Mouse (Mus musculus) kidney, adult 8-10 months (tissue): ENCODE results near the gene Zfp617.
A peak's percentile ranks its signal among the peaks of the same experiment; 100 is the strongest.
"Not testable (repeated sequence)": the region's sequence is repeated elsewhere in the genome, so short reads cannot be mapped to it uniquely, and the experiment has no call there.

Experiments
- DNase-seq, 2 experiments: peaks; one replicate each; pipeline ENCODE4 v3.0.0; 2022

The Zfp617 gene

GRCm38 (mm10) chr8:71908309-71909261 lies at the start of gene Zfp617, which contains the start of gene Zfp882:
Gene Zfp617, plus strand, starts transcription at chr8:71908635.
Gene Zfp882, plus strand, starts transcription at chr8:71908608.
- DNase-seq: peak; percentile 89 to 92

DNA sequence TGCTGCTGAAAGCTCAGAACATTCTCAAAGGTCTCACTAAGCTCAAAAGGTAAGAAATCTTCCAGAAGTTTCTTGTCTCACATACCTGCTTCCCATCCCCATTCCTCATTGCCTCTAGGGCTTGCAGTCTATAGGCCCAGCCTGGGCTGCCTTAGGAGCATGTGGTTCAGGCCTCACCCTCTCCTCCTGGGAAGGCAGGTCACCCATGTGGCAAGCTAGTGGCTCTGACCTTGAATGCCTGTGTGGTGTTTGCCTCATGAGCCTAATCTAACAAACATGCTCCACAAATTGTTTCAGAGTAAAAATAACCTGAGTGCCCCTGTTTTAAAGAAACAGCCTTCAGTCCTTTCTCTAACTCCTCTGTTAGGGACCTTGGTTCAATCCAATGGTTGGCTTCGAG lies 46.9 kb upstream of the Zfp617 start:
- not testable (repeated sequence) for DNase-seq

DNA sequence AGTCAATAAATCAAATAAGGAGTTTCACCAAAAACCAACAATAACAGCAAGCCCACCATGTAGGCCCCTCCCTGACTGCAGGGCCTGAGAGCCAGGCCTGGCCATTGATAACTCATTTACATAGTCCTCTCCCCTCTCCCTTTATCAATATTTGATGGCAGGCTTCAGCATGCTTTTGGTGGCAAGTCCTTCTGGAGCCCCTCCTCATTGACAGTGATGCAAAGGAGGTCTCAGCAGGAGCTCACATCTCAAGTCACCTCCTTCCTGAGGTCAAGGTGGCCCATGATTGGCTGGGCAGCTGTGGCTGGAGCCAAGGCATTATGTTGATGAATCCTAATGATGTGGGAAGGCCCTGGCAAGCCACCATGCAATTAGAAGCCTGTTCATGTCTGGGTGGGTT lies 46.4 kb upstream of the Zfp617 start:
- not testable (repeated sequence) for DNase-seq

- DNase-seq: peak; percentile 49 to 63
Measured at GRCm38 (mm10) chr8:71881618-71882274, 26.7 kb upstream of the Zfp617 start, which contains the start of gene Zfp709. Gene Zfp709, plus strand, starts transcription at chr8:71882019.

- not testable (repeated sequence) for DNase-seq
Measured at GRCm38 (mm10) chr8:71900666-71901065, 7.8 kb upstream of the Zfp617 start.

DNA sequence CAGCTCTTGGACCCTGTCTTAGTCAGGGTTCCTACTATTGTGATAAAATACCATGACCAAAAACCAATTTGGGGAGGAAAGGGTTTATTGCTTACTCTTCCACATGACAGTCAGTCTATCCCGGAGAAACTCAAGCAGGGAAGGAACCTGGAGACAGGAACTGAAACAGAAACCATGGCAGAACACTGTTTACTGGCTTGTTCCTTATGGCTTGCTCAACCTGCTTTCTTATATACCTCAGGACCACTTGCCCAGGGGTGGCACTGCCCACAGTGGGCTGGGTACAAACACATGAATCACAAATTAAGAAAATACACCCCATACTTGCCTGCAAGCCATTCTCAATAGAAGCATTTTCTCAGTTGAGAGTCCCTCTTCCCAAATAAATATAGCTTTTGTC lies 5.4 kb upstream of the Zfp617 start:
- not testable (repeated sequence) for DNase-seq

- DNase-seq: no peak
Measured at GRCm38 (mm10) chr8:71906809-71907208, 1.6 kb upstream of the Zfp617 start.

GRCm38 (mm10) chr8:71907798-71908257 lies 607 bp upstream of the Zfp617 start:
- DNase-seq: no peak

- DNase-seq: no peak
Measured at GRCm38 (mm10) chr8:71912286-71912685, 3.9 kb downstream of the Zfp617 start.

DNA sequence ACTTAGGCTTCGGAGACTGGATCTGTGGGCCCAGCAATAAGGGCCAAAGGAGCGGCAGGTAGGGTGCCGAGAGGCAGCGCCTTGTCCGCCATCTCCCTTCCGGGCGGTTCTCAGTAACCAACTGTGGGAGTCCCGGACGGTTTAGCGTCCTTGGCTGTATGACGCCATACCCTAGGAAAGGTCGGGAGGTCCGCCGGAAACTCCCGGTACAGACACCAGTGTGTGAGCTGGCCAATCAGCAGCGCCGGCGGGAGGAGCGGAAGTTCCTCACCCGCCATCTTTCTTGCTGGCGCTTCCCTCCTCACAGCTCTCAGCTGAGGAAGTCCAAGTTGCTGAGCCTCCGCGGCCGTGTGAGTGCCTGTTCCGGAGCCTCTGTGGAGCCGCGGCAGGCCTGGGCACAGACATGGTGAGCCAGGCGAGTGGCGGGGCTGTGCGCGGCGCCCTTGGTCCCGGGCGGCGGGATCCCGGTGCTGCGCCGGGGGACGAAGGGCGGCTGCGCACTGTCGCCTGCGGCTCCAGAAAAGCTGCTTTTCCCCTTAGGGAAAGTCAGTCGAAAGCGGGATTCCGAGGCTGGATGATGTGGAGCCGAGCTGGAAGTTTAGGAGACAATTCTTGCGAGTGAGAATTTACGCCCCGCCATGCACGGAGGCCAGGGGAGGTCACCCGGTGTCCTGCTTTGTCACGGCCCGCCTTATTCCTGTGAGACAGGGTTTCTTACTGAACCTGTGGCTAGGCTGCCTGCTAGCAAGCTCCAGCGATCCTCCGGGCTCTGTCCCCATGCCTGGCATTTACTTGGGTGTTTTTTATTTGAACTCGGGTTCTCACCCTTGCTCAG lies 14.3 kb downstream of the Zfp617 start:
- peak; percentile 96 to 97 for DNase-seq

DNA sequence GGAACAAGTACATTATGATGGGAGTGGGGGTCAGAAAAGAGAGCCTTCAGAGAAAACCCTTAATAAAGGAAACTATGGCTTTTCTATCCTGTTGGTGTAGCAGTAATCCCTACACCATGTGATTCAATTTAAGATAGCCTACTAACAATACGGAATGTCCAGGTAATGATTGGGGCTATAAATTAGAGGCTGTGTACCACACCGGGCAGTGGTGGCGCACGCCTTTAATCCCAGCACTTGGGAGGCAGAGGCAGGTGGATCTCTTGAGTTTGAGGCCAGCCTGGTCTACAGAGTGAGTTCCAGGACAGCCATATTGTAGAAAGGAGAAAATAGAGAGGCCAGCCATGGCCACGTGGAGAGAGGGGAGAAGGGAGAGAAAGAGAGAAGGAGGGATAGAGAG lies 17.4 kb downstream of the Zfp617 start:
- DNase-seq: no peak

DNA sequence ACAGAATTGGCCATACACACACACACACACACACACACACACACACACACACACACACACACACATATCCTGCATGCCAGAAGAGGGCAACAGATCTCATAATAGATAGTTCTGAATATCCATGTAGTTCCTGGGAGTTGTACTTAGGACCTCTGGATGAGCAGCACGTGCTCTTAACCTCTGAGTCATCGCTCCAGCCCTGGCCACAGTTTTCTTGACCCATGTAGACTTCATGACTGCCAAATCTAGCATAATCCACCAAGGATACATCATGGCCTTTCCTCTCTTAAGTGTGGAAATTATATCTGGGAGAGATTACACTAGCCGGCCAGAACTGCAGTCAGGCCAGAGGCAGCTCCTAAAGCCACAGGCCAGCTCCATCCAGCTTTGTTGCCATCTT lies 18.1 kb downstream of the Zfp617 start:
- peak in 1 of 2 experiments; percentile 8 for DNase-seq

DNA sequence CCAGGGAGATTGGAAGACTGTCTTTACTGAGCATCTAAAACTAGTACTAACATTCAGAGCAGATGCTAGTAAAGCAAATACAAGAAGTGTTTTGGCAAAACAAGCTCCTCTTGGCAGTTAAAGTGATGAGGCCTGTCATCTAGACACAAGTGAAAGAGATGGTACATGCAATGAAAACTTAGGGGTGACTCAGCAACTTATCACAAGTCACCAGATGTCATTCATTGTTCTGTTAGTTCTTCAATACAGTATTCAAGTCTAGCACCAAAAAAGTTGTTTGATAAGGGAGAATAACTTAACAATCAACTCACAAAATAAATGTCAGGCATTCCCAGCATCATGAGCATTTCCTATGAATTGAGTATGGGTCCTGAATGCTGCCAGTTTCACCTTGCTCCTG lies 19.3 kb downstream of the Zfp617 start:
- no peak for DNase-seq

DNA sequence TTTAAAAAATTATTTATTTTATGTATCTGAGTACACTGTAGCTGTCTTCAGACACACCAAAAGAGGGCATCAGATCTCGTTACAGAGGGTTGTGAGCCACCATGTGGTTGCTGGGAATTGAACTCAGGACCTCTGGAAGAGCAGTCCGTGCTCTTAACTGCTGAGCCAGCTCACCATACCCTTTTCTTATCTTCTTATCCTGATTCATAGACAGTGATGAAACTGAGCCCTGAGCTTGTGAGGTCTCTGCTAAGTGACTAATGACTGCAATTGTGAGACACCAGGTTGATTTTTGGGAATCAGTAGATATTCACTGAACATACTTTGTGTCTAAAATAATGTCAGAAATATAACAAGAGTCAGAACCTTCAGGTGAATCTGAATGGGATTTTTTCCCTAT lies 29.6 kb downstream of the Zfp617 start:
- DNase-seq: not testable (repeated sequence)

DNA sequence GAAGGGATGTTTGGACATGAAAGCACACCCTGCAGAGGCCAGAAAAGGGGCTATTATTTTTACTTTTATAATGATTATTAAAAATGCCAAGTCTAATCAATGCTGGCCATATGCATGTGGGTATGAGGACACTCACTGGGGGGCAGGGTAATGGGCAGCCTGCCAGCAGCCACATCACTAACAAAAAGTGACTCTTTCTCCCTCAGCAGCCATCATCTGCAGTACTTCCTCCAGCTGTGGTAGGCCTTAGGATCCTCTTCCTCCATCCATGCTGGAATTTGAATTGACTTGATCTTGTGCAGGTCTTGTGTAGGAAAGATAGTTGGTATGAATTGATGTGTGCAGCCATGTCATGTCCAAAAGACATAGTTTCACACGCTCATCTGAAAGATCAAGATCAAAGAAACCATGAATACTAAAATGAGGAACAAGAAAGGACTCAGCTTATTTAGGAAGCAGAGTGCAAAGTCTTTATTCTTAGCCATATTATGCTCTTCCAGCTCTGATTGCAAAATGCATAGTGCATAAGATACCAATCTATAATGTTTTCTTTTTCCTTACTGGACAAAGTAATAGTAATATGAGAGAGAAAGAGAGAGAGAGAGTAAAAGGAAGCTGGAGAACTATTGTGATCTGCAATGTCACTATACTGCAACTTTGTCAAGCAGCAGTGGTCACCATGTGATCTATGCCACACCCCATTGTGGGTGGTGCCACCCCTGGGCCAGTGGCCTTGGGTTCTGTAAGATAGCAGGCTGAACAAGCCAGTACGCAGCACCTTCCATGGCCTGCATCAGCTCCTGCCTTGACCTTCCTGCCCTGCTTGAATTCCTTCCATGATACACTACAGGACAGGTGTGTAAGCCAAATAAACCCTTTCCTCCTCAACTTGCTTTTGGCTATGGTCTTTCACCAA lies 32.1 kb downstream of the Zfp617 start:
- no peak for DNase-seq

DNA sequence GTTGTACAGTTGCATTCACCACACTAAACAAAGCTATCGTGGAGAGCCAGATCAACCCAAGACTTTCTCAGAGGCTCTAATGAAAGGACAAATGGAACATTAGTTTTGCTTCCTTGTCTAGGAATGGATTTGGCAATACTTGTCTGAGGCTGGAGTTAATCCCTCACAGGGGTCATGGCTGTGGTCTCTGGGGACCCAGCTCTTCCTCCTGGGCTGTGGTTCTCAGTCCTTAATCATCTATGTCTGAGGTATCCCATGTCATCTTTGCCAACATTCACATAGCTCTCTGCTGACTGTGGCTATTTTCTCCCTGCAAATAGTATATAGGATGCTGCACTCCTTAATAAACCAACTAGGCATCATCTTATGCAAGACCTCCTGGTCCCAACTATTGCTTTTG lies 33.3 kb downstream of the Zfp617 start:
- DNase-seq: no peak

- DNase-seq: no peak
Measured at GRCm38 (mm10) chr8:71948624-71949023, 40.2 kb downstream of the Zfp617 start.

DNA sequence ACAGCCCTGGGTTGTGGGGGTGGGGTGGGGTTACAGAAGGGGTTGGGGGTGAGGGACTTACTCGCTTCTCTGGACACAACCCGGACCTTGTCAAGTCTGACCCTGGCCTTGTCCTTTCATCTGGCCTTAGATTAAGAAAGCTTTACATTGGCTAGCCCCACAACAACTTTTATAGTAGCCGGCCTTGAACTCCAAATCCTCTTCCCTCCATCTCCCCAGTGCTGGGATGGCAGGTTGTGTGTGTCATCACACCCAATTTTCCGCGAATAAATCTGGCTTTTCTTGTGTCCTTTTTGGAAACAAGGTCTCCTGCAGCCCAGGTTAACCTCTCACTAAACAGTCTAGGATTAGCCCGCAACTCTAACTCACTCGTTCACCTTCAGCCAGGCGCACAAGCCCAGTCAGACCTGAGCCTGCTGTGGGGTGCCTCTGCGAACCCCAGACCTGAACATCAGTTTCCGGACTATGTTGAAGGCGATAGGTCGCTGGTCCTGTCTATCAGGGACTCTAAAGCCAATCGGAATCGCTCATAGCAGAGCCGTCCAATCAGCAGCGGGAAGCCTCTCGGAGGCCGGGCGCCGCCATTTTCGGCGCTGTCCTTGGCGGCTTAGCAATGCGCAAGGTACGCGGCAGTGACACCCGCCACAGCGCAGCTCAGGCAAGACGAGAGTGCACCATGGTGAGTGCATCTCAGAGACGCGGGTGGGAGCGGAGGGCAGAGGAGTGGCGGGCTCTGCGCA lies 42.2 kb downstream of the Zfp617 start, which contains the start of gene Zfp961:
TSS of gene Zfp961 (plus strand) at position 557 of the 740 bp plus-strand sequence.
- peak; percentile 97 to 99 for DNase-seq

GRCm38 (mm10) chr8:71951436-71952161 lies 43.2 kb downstream of the Zfp617 start:
- DNase-seq: no peak

DNA sequence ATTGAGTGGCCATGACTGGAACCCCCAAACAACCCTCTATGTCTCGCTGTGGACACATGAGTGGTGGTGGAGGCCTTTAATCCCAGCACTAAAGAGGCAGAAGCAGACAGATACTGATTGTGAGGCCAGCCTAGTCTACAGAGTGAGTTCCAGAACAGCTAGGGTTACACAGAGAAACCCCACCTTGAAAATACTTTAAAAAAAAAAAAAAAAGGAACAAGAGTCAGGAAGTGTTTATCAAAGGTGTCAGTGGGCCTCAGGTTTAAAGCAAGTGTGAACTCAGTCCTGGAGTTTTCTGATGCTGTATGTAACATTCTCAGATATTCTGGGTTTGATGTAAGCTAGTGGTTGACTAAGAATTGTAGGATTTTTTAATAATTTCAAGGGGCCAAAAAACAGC lies 44.1 kb downstream of the Zfp617 start:
- DNase-seq: no peak
